Mouse (Mus musculus) lung, postnatal 0 days (tissue): Measurements from ENCODE around the gene Lrig3.

Experiments used
- CTCF ChIP-seq: IDR thresholded peaks from 2 replicates; pipeline ENCODE4 v1.5.1; 2016; ENCODE audit warnings: antibody characterized with exemption, mild to moderate bottlenecking
- EP300 ChIP-seq: IDR thresholded peaks from 2 replicates; pipeline ENCODE4 v1.6.1; 2016; ENCODE audit warnings: antibody characterized with exemption, mild to moderate bottlenecking, control low read depth

DNA sequence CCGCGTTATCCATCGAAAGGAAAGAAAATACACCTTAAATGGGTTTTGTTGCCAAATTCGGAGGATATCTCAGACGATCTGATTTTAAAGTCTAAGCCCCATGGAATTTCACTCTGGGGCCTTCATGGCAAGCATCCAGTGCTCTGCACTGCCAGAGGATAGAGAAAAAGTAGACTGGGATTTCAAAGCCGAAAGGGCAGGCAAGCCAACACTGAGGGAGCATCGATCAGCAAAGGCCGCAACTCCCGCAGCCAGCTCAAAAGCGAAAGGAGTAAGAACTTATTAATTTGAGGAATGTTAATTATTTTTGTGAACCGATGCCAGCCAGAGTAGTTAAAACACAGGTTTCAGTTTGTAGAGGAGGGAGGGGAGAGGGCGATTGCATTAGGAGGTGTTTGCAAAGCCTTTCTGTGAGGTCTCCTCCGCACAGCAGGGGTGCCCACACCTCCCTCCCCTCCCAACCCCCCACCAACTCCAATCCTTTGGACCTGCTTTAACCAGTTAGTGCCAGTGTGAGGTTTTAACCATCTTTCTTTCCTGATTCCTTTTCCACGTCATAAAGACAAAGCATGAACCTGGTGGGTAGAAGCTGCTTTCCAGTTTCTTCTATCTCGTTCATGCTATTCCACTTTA, 17.0 kb upstream of the Lrig3 start:
- TF ChIP-seq CTCF: no peak
- no peak for TF ChIP-seq EP300
